Mouse (Mus musculus) small intestine, adult 2 months (tissue): ENCODE measurements around the gene Hoxb1.

ENCODE experiments used
- CTCF ChIP-seq: fragments of 200-500 bp; IDR thresholded peaks from 2 replicates; pipeline ENCODE4 v1.5.1; 2012; ENCODE audit warnings: low read depth, mild to moderate bottlenecking, control low read depth, inconsistent platforms, low read length, moderate library complexity, mixed read lengths; ENCODE audit not compliant: insufficient replicate concordance, insufficient read length; ENCODE audit errors: extremely low read depth
- POLR2A ChIP-seq: fragments of 200-500 bp; IDR thresholded peaks from 2 replicates; pipeline ENCODE4 v1.6.1; 2012; ENCODE audit warnings: low read depth, mild to moderate bottlenecking, control low read depth, inconsistent platforms, low read length, moderate library complexity

DNA sequence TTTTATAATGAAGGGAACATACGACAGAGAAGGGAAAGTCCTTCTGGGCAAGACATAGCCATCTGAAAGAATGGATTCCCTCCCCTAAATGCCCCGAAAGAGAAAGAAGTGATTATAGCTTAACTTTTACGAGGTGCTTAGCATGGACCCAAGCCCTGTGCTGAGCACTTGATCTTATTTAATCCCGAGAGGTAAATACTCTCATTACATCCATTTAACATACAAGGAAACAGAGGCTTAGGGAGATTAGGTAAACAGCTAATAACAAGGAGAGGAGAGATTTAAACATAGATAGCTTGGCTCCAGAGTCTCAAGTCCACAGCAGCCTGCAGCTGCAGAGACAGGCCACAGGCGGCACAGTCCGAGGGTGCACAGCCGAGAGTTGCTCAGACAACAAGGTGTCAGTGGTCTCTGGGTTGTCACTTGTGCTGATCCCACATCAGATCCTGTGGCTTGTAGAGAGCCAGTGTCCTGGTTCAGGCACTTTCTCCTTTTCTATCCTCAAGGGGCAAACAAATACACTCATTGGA lies 32.3 kb downstream of the Hoxb1 start:
- TF ChIP-seq POLR2A (no peak), CTCF (no peak)
